Mouse (Mus musculus) myocyte (in vitro differentiated cells): ENCODE data around the gene Amer3. TPM values are rescaled to one million over a fixed set of nuclear protein-coding genes. Genes with fewer than 3 reads are reported as not detected.

Experiments used
- H3K27me3 ChIP-seq: one replicate; pipeline ENCODE4 v1.6.1; 2011; ENCODE audit not compliant: control insufficient read depth, insufficient read depth, insufficient read length
- H3K36me3 ChIP-seq: one replicate; pipeline ENCODE4 v1.6.1; 2011; ENCODE audit not compliant: control insufficient read depth, insufficient read depth
- H3K4me2 ChIP-seq: one replicate; pipeline ENCODE4 v1.6.1; 2011; ENCODE audit warnings: low read depth, control low read depth
- H3K4me3 ChIP-seq: one replicate; pipeline ENCODE4 v1.5.1; 2011; ENCODE audit warnings: mild to moderate bottlenecking, control low read depth, moderate library complexity
- H3K79me2 ChIP-seq: one replicate; pipeline ENCODE4 v1.6.1; 2011; ENCODE audit not compliant: control insufficient read depth, insufficient read depth
- H3ac ChIP-seq: one replicate; pipeline ENCODE4 v1.6.1; 2011; ENCODE audit not compliant: control insufficient read depth, insufficient read length
- CEBPB ChIP-seq: IDR thresholded peaks from 2 replicates; pipeline ENCODE4 v1.6.1; 2011; ENCODE audit warnings: mild to moderate bottlenecking, moderate library complexity; ENCODE audit not compliant: poor library complexity, insufficient read depth, severe bottlenecking
- E2F4 ChIP-seq: IDR thresholded peaks from one replicate; pipeline ENCODE4 v1.6.1; 2011; ENCODE audit warnings: mild to moderate bottlenecking, control low read depth, moderate library complexity; ENCODE audit not compliant: insufficient read depth
- MAX ChIP-seq: IDR thresholded peaks from one replicate; pipeline ENCODE4 v1.6.1; 2011; ENCODE audit warnings: low read depth, mild to moderate bottlenecking, control low read depth
- MYOD1 ChIP-seq, 3 experiments: IDR thresholded peaks; one replicate each; pipeline ENCODE4 v1.6.1; 2011; ENCODE audit warnings: control low read depth in 2 of 3, low read depth in 2 of 3, mild to moderate bottlenecking in 2 of 3, moderate library complexity in 1 of 3; ENCODE audit not compliant: insufficient read length in 2 of 3, control insufficient read depth in 1 of 3
- MYOG ChIP-seq, 3 experiments: IDR thresholded peaks; one replicate each; pipeline ENCODE4 v1.6.1; 2011; ENCODE audit warnings: control low read depth in 2 of 3, low read depth in 2 of 3, mild to moderate bottlenecking in 2 of 3; ENCODE audit not compliant: insufficient read length in 2 of 3, control insufficient read depth in 1 of 3, insufficient read depth in 1 of 3
- POLR2A ChIP-seq: IDR thresholded peaks from one replicate; pipeline ENCODE4 v1.6.1; 2011; ENCODE audit warnings: low read depth, mild to moderate bottlenecking, control low read depth, moderate library complexity; ENCODE audit not compliant: insufficient read length
- POLR2AphosphoS2 ChIP-seq: IDR thresholded peaks from one replicate; pipeline ENCODE4 v1.6.1; 2011; ENCODE audit warnings: low read depth, control low read depth; ENCODE audit not compliant: insufficient read length
- REST ChIP-seq: IDR thresholded peaks from one replicate; pipeline ENCODE4 v1.6.1; 2011; ENCODE audit warnings: mild to moderate bottlenecking, control low read depth, moderate library complexity; ENCODE audit not compliant: insufficient read depth, insufficient read length
- SRF ChIP-seq: IDR thresholded peaks from one replicate; pipeline ENCODE4 v1.6.1; 2011; ENCODE audit warnings: low read depth; ENCODE audit not compliant: control insufficient read depth, insufficient read length
- TCF12 ChIP-seq: IDR thresholded peaks from one replicate; pipeline ENCODE4 v1.6.1; 2011; ENCODE audit warnings: mild to moderate bottlenecking, control low read depth; ENCODE audit not compliant: poor library complexity, insufficient read depth, severe bottlenecking
- TCF3 ChIP-seq: IDR thresholded peaks from one replicate; pipeline ENCODE4 v1.6.1; 2011; ENCODE audit warnings: low read depth, control low read depth; ENCODE audit not compliant: insufficient read length
- USF1 ChIP-seq: IDR thresholded peaks from one replicate; pipeline ENCODE4 v1.6.1; 2011; ENCODE audit warnings: low read depth, mild to moderate bottlenecking, control low read depth, moderate library complexity
- polyA plus RNA-seq: library from polyadenylated mRNA; unstranded; fragments of >200 nt; fragmentation: generic; extraction: Trizol; gene quantifications from one replicate; pipeline ENCODE4 v1.2.1, GENCODE M21; 2012; ENCODE audit warnings: missing spikeins

Gene Amer3
- polyA plus RNA-seq, 1 experiment: not detected

DNA sequence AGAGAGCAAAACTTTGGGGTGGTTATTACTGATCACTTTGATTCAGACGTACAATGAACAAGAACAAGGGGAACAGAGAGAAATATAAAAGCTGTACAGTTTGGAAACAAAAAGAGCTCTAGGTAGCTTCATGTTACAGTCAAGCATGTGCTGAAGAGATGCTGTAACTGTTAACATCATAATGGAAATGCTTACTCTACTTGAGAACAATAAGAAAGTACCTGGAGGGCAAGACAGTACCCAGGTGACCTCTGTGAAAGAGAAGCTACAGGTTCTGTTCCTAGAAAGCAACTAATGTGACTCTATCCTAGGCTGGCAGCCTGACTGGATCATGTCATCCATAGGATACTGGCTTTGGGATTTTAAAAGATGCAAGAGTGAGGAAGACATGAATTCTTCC lies 32.4 kb upstream of the Amer3 start:
- no peak overlapping the region for H3K4me3 ChIP-seq
- no peak overlapping the region for H3ac ChIP-seq
- H3K36me3 ChIP-seq: no peaks in the 10 kb centered on the region
- no peak overlapping the region for H3K4me2 ChIP-seq
- no peaks in the 10 kb centered on the region for H3K27me3 ChIP-seq
- TF ChIP-seq SRF (no peak), CEBPB (no peak), POLR2A (no peak), TCF3 (no peak), REST (no peak), POLR2AphosphoS2 (no peak), MAX (no peak), USF1 (no peak), MYOD1 (IDR thresholded peaks at IDR 0.05; ENCODE audit: control insufficient read depth in 1 of 3, insufficient read length in 2 of 3, low read depth in 2 of 3) (no peak), MYOG (IDR thresholded peaks at IDR 0.05; ENCODE audit: control insufficient read depth in 1 of 3, insufficient read depth in 1 of 3, insufficient read length in 2 of 3, low read depth in 2 of 3) (no peak), TCF12 (no peak)
- no peaks in the 10 kb centered on the region for H3K79me2 ChIP-seq

DNA sequence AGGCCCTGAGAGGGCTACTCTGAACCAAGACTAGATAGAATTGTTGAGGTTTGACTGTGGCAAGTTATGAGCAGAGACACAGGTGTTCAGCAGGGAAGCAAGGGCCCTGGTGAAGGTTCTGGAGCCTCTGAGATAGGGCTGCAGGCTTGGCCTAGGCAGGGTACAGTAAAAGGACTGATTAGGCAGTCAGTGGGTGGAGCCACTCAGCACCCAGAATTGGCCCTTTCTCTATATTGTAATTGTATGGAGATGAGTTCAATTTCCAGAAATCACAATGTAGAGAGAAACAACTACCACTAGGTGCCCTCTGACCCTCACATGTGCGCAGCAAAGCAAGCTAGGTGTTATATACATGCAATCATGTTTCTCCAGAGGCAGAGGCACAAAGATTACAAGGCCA lies 25.8 kb upstream of the Amer3 start:
- Histone ChIP-seq H3K27me3 (no peaks in the 10 kb centered on the region), H3K36me3 (no peaks in the 10 kb centered on the region), H3K4me2 (no peak overlapping the region), H3K79me2 (no peaks in the 10 kb centered on the region), H3K4me3 (no peak overlapping the region), H3ac (no peak overlapping the region)
- no peak for TF ChIP-seq REST
- TF ChIP-seq CEBPB: no peak
- no peak for TF ChIP-seq TCF12
- no peak for TF ChIP-seq POLR2AphosphoS2
- no peak for TF ChIP-seq SRF
- TF ChIP-seq POLR2A: no peak
- no peak for TF ChIP-seq TCF3
- no peak for TF ChIP-seq E2F4

DNA sequence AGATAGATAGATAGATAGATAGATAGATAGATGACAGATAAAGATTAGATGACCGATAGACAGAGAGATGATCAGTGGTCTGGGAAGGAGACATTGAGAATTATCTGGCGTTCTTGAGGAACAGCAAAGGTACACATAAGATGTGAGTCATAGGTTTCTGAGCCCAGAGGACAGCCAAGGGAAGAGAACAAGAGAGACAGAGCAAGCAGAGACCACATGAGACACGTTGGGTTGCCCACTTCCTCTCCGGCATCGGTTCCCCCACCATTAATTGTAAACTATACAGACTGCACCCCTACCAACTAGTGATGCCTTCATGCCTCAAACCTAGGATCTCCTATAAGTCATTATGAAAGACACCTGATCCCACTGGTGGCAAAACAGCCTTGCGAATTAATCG lies 25.2 kb upstream of the Amer3 start:
- no peak for TF ChIP-seq REST
- no peak for TF ChIP-seq MAX
- no peak for TF ChIP-seq USF1
- TF ChIP-seq TCF3: no peak
- TF ChIP-seq SRF: no peak
- no peak for TF ChIP-seq TCF12
- no peak for TF ChIP-seq POLR2AphosphoS2
- no peak for TF ChIP-seq MYOD1 (IDR thresholded peaks at IDR 0.05; ENCODE audit: control insufficient read depth in 1 of 3, insufficient read length in 2 of 3, low read depth in 2 of 3)
- no peaks in the 10 kb centered on the region for H3K36me3 ChIP-seq
- no peak overlapping the region for H3K4me3 ChIP-seq
- no peak overlapping the region for H3K4me2 ChIP-seq
- no peaks in the 10 kb centered on the region for H3K79me2 ChIP-seq
- H3ac ChIP-seq: no peak overlapping the region
- no peaks in the 10 kb centered on the region for H3K27me3 ChIP-seq

DNA sequence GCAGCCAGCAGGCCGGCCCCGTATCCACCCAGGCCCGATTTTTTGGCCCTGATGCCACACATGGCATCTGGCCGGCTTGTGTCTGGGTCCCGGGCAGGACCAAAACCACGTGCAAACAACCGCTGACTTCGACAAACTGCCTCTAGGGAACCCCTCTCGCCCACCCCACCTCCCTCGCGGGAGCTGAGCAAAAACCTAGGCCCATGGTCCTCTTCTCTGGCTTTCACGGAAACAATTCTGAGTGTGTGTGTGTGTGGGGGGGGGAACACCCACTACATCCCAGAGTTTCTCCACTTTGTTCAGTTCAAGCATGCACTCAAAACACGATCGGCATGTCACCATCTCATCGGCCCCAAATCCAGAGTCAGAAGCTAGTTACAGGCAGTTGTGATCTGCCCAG lies 18.6 kb upstream of the Amer3 start, which contains the start of gene Prss40:
Prss40 (minus strand) TSS at position 101 of the 400 bp plus-strand sequence.
- H3K79me2 ChIP-seq: no peaks in the 10 kb centered on the region
- no peak within 1 kb of the TSS for H3K4me2 ChIP-seq
- H3K36me3 ChIP-seq: no peaks in the 10 kb centered on the region
- no peaks in the 10 kb centered on the region for H3K27me3 ChIP-seq
- no peak within 1 kb of the TSS for H3ac ChIP-seq
- no peak for TF ChIP-seq REST
- no peak for TF ChIP-seq E2F4
- TF ChIP-seq MAX: no peak
- TF ChIP-seq USF1: no peak
- no peak for TF ChIP-seq POLR2AphosphoS2
- no peak for TF ChIP-seq MYOG (IDR thresholded peaks at IDR 0.05; ENCODE audit: control insufficient read depth in 1 of 3, insufficient read depth in 1 of 3, insufficient read length in 2 of 3, low read depth in 2 of 3)
- TF ChIP-seq MYOD1 (IDR thresholded peaks at IDR 0.05; ENCODE audit: control insufficient read depth in 1 of 3, insufficient read length in 2 of 3, low read depth in 2 of 3): no peak
- TF ChIP-seq SRF: no peak
- no peak for TF ChIP-seq POLR2A
- TF ChIP-seq CEBPB: no peak
- TF ChIP-seq TCF12: no peak
- TF ChIP-seq TCF3: no peak
- H3K4me3 ChIP-seq: no peak within 1 kb of the TSS

DNA sequence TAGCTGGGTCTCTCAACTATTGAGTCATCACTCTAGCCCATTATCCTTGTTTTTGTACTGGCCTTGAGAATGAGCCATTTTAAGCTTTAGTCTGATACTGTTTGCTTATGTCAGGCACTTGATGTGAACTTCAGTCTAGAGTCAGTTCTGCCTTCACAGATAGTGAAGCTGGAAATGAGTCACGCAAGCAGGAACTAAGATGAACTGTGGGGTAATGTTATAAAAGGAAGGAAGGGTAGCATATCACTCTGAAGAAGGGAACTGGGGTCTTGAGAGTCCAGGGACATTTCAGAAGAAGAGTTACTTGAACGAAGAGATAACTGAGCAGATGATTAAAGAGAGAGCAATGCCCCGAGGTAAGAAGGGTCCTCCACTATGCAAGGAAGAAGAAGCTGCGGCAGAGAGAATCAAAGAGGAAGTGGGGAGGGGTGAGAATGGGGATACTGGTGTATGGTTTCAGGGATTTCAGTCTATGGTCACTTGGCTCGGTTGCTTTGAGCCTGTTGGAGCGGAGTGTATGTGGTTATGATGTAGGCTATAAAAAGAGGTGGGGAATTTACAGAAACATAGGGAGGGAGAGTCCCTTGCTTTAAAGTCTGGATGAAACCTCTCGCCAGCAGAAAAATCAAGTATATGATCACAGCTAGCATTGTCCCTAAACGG lies 14.9 kb upstream of the Amer3 start:
- Histone ChIP-seq H3K79me2 (no peaks in the 10 kb centered on the region), H3K27me3 (no peaks in the 10 kb centered on the region), H3K4me3 (no peak overlapping the region), H3K4me2 (no peak overlapping the region), H3ac (no peak overlapping the region), H3K36me3 (no peaks in the 10 kb centered on the region)
- no peak for TF ChIP-seq USF1
- TF ChIP-seq E2F4: no peak
- TF ChIP-seq MYOD1 (IDR thresholded peaks at IDR 0.05; ENCODE audit: control insufficient read depth in 1 of 3, insufficient read length in 2 of 3, low read depth in 2 of 3): no peak
- TF ChIP-seq POLR2A: no peak
- TF ChIP-seq SRF: no peak
- TF ChIP-seq MAX: no peak
- no peak for TF ChIP-seq TCF3
- no peak for TF ChIP-seq POLR2AphosphoS2
- no peak for TF ChIP-seq CEBPB
- TF ChIP-seq TCF12: no peak
- TF ChIP-seq REST: no peak
- TF ChIP-seq MYOG (IDR thresholded peaks at IDR 0.05; ENCODE audit: control insufficient read depth in 1 of 3, insufficient read depth in 1 of 3, insufficient read length in 2 of 3, low read depth in 2 of 3): no peak
